20 mouse cellular contexts compared by ENCODE assay signal in genomic region chr11:30294279-30294678, GRCm38 (mm10). TPM values are rescaled to one million over a fixed set of nuclear protein-coding genes. Genes with fewer than 3 reads are reported as not detected.
DNase-seq lines count a peak whose midpoint lies in the region; ATAC-seq and TF ChIP-seq lines count a peak whose summit lies in the region.
"Had no signal": no experiment of that assay in that cellular context is flagged by ENCODE, and none has a peak within 500 bp of the region (broad histone marks: within the 10 kb centered on the region; RNA-seq: fewer than 3 reads in every experiment).

No protein-coding gene starts in this region.

- peak overlapping the region; percentile 33; the same call in 1 of the 2 replicates for H3K27ac ChIP-seq in heart, adult 2 months
- H3K27ac ChIP-seq in heart, embryonic 11.5 days (ENCODE audit: low read depth, low read length): no peak overlapping the region
- H3K27ac ChIP-seq in lung, postnatal 0 days (ENCODE audit: low read length): no peak overlapping the region
- no peak overlapping the region for H3K27ac ChIP-seq in intestine, postnatal 0 days (ENCODE audit: low read depth, low read length)
- H3K27ac ChIP-seq: embryonic facial prominence, embryonic 13.5 days; embryonic facial prominence, embryonic 15.5 days; forebrain, embryonic 13.5 days; forebrain, embryonic 15.5 days had no signal

- TF ChIP-seq POLR2A in heart, adult 2 months (IDR thresholded peaks at IDR 0.05; ENCODE audit: insufficient read depth, low read depth, low read length): no peak

- no peak for TF ChIP-seq EP300 in heart, adult 2 months (IDR thresholded peaks at IDR 0.05; ENCODE audit: insufficient read depth, low read depth, low read length)
- no peak for TF ChIP-seq EP300 in lung, postnatal 0 days (IDR thresholded peaks at IDR 0.05)

- H3K27me3 ChIP-seq in heart, adult 2 months (ENCODE audit: control insufficient read depth, insufficient read depth, low read length): no peaks in the 10 kb centered on the region
- no peaks in the 10 kb centered on the region for H3K27me3 ChIP-seq in heart, embryonic 11.5 days (ENCODE audit: control insufficient read depth, insufficient read depth, low read length)
- no peaks in the 10 kb centered on the region for H3K27me3 ChIP-seq in lung, postnatal 0 days (replicated peaks; ENCODE audit: insufficient read depth, low read length)
- no peaks in the 10 kb centered on the region for H3K27me3 ChIP-seq in intestine, postnatal 0 days (replicated peaks; ENCODE audit: control insufficient read depth, insufficient read depth, low read length)
- H3K27me3 ChIP-seq: embryonic facial prominence, embryonic 13.5 days; embryonic facial prominence, embryonic 15.5 days; forebrain, embryonic 13.5 days; forebrain, embryonic 15.5 days had no signal

- H3K36me3 ChIP-seq in heart, adult 2 months (ENCODE audit: control insufficient read depth, insufficient read depth, low read length): peaks cover 25% of the 10 kb centered on the region
- no peaks in the 10 kb centered on the region for H3K36me3 ChIP-seq in heart, embryonic 11.5 days (ENCODE audit: control insufficient read depth, insufficient read depth, low read length)
- no peaks in the 10 kb centered on the region for H3K36me3 ChIP-seq in lung, postnatal 0 days (ENCODE audit: insufficient read depth, low read length)
- no peaks in the 10 kb centered on the region for H3K36me3 ChIP-seq in intestine, postnatal 0 days (ENCODE audit: control insufficient read depth, insufficient read depth)
- H3K36me3 ChIP-seq: embryonic facial prominence, embryonic 13.5 days; embryonic facial prominence, embryonic 15.5 days; forebrain, embryonic 15.5 days had no signal

- no peak for DNase-seq in heart, adult 2 months
- DNase-seq in lung, postnatal 0 days (ENCODE audit: low spot score): peak; percentile 22
- no peak for DNase-seq in lung, postnatal 14 days
- no peak for DNase-seq in kidney, adult 8-10 months
- DNase-seq: adrenal gland, adult 2 months; adrenal gland, postnatal 10 days; adrenal gland, postnatal 25 days; cerebellum, adult 11 months; cerebellum, adult 18-20 months; cerebellum, adult 8-10 months; cerebellum, adult 9-11 months; cerebellum, postnatal 14 days; cerebellum, postnatal 36 days; embryo, embryonic 11 days had no signal

- no peaks in the 10 kb centered on the region for H3K79me2 ChIP-seq in heart, adult 2 months (replicated peaks; ENCODE audit: control insufficient read depth, insufficient read depth, low read length)

- no peak for TF ChIP-seq CTCF in heart, adult 2 months (IDR thresholded peaks at IDR 0.05)
- TF ChIP-seq CTCF in lung, postnatal 0 days (IDR thresholded peaks at IDR 0.05): no peak
- no peak for TF ChIP-seq CTCF in intestine, postnatal 0 days (IDR thresholded peaks at IDR 0.05; ENCODE audit: low read depth)

- H3K4me2 ChIP-seq in heart, embryonic 11.5 days: no peak overlapping the region
- H3K4me2 ChIP-seq in lung, postnatal 0 days (replicated peaks; ENCODE audit: low read depth, low read length): no peak overlapping the region
- H3K4me2 ChIP-seq in intestine, postnatal 0 days (replicated peaks; ENCODE audit: low read depth): no peak overlapping the region
- H3K4me2 ChIP-seq: embryonic facial prominence, embryonic 13.5 days; embryonic facial prominence, embryonic 15.5 days; forebrain, embryonic 13.5 days; forebrain, embryonic 15.5 days had no signal

- ATAC-seq in heart, embryonic 11.5 days (replicated peaks; ENCODE audit: insufficient number of reproducible peaks, low FRiP score, low TSS enrichment): no peak
- ATAC-seq in lung, postnatal 0 days: no peak
- ATAC-seq in intestine, postnatal 0 days: peak; percentile 89
- ATAC-seq: forebrain, embryonic 13.5 days; forebrain, embryonic 15.5 days had no signal

- peaks cover 25% of the 10 kb centered on the region for H3K4me1 ChIP-seq in heart, adult 2 months (ENCODE audit: control insufficient read depth, insufficient read depth, low read length)
- peaks cover 24% of the 10 kb centered on the region for H3K4me1 ChIP-seq in heart, embryonic 11.5 days (ENCODE audit: control insufficient read depth, insufficient read depth, low read length)
- peaks cover 24% of the 10 kb centered on the region; the same call in 1 of the 2 replicates for H3K4me1 ChIP-seq in lung, postnatal 0 days (ENCODE audit: insufficient read depth, low read depth, low read length)
- no peaks in the 10 kb centered on the region for H3K4me1 ChIP-seq in intestine, postnatal 0 days (replicated peaks; ENCODE audit: control insufficient read depth, insufficient read depth, low read length)
- H3K4me1 ChIP-seq: forebrain, embryonic 13.5 days; forebrain, embryonic 15.5 days had no signal

- intact Hi-C loops in heart, adult 2 months (cut with DNase I): loop anchor here (5.0 kb wide), 1 partner anchor 33 kb away; no protein-coding TSS in a partner anchor

- no peak overlapping the region for H3K4me3 ChIP-seq in heart, adult 2 months
- no peak overlapping the region for H3K4me3 ChIP-seq in heart, embryonic 11.5 days (ENCODE audit: low read depth, low read length)
- no peak overlapping the region for H3K4me3 ChIP-seq in lung, postnatal 0 days (ENCODE audit: low read depth, low read length)
- no peak overlapping the region for H3K4me3 ChIP-seq in intestine, postnatal 0 days (ENCODE audit: low read depth, low read length)
- H3K4me3 ChIP-seq: embryonic facial prominence, embryonic 13.5 days; embryonic facial prominence, embryonic 15.5 days; forebrain, embryonic 13.5 days; forebrain, embryonic 15.5 days had no signal

- H3K9me3 ChIP-seq in heart, embryonic 11.5 days (replicated peaks; ENCODE audit: control insufficient read depth, low read length): no peaks in the 10 kb centered on the region
- no peaks in the 10 kb centered on the region for H3K9me3 ChIP-seq in lung, postnatal 0 days (ENCODE audit: low read length)
- no peaks in the 10 kb centered on the region for H3K9me3 ChIP-seq in intestine, postnatal 0 days (ENCODE audit: control insufficient read depth)
- H3K9me3 ChIP-seq: embryonic facial prominence, embryonic 13.5 days; embryonic facial prominence, embryonic 15.5 days; forebrain, embryonic 13.5 days; forebrain, embryonic 15.5 days had no signal

- H3K9ac ChIP-seq in heart, adult 2 months (ENCODE audit: low read depth, low read length): no peak overlapping the region
- H3K9ac ChIP-seq in heart, embryonic 11.5 days (ENCODE audit: low read depth, low read length): no peak overlapping the region
- H3K9ac ChIP-seq in lung, postnatal 0 days (replicated peaks; ENCODE audit: low read depth): no peak overlapping the region
- H3K9ac ChIP-seq in intestine, postnatal 0 days (ENCODE audit: low read depth, low read length): no peak overlapping the region
- H3K9ac ChIP-seq: embryonic facial prominence, embryonic 13.5 days; embryonic facial prominence, embryonic 15.5 days; forebrain, embryonic 13.5 days; forebrain, embryonic 15.5 days had no signal

RNA-seq across cellular contexts. Expression of gene Sptbn1, which starts 26.3 kb away (rescaled TPM):
- total RNA-seq in heart, adult 2 months (2021): 100 to 1,000 TPM; 509 to 570 TPM
- polyA plus RNA-seq in heart, adult 2 months (2012; rRNA removed): 169 and 246 TPM in 2 replicates
- 156 and 175 TPM in 2 replicates for polyA plus RNA-seq in heart, embryonic 11.5 days (2014; fragmentation: Nextera tagmentation; extraction: Ambion mirVana)
- polyA plus RNA-seq in lung, postnatal 0 days (2015; fragmentation: Nextera tagmentation; extraction: Ambion mirVana): 220 and 256 TPM in 2 replicates
- 73.5 and 84.7 TPM in 2 replicates for polyA plus RNA-seq in intestine, postnatal 0 days (2015; fragmentation: Nextera tagmentation; extraction: Ambion mirVana)
